Mouse (Mus musculus) ovary, postnatal 10 days (tissue): ENCODE results near the gene 3830417A13Rik.

Experiments
- DNase-seq: peaks from one replicate; pipeline ENCODE4 v3.0.0; 2022; ENCODE audit warnings: low spot score

The 3830417A13Rik gene

GRCm38 (mm10) chrX:64173248-64173647 is at the start of gene 3830417A13Rik:
TSS of gene 3830417A13Rik (plus strand) at chrX:64173548.
- DNase-seq = no peak

- DNase-seq = no peak
Measured at GRCm38 (mm10) chrX:64152098-64152497, 21.2 kb upstream of the 3830417A13Rik start, which contains the start of gene Gm6760. TSS of gene Gm6760 (minus strand) at chrX:64152198.

- no peak for DNase-seq
Measured at GRCm38 (mm10) chrX:64181246-64181645, 7.9 kb downstream of the 3830417A13Rik start.
